Mouse (Mus musculus) brain, adult 2 months (tissue): ENCODE measurements at regions not wholly inside any gene's neighbourhood (a gene's known extent, or its start where the extent isn't known, plus 50 kb on each side); places are given as distances from the start of the nearest gene placed in this dataset.

Experiments
- DNase-seq: peaks from one replicate; pipeline ENCODE4 v3.0.0; 2011; ENCODE audit warnings: low read depth, low spot score

- no peak for DNase-seq
These were observed 73.1 kb upstream of the Eomes start for GRCm38 (mm10) chr9:118404867-118405266.

DNA sequence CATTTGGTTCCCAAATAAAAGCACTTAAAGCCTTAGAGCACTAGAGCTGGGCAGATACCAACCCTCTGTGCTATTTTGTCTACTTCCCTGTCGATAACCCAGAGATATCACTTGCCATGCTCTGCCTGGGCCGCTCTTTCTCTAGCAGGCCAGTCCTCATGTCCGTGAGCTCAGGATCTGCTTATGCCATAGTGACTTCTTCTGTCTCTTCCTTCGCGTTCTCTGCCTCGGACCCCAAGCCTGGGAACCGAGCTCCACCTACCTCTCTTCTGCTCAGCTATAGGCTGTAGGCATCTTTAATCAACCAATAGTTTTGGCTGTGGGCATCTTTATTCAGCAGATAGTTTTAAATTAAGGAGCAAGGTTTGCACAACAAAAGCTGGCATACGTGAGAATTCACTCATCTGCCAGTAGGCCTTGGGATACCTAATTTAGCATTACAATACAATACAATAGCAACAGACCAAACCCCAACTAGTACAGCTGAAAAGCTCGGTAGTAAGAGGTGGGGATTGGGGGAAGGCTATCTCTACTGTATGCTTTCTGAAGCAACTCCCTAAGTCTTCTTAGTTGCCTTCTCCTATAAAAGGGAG lies 72.0 kb upstream of the Eomes start:
- no peak for DNase-seq

DNA sequence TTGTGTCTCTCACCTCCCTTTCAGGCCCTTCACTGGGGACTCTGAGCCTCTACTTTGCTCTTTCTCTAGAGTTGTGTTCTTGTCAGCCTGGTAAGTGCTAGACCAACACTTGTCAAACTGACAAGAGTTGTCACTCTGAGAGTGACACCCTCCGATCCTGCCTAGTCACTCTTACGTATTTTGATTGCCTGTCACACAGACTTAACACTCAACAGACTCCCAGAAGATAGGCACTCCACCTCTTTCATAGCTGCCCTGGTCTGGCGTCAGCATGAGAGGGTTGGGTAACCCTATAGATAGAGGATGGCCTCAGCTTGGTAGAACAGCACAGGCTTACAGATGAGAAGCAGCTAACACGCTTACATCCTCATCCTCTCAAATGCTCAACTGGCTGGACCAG lies 62.0 kb upstream of the Eomes start:
- DNase-seq = no peak

DNA sequence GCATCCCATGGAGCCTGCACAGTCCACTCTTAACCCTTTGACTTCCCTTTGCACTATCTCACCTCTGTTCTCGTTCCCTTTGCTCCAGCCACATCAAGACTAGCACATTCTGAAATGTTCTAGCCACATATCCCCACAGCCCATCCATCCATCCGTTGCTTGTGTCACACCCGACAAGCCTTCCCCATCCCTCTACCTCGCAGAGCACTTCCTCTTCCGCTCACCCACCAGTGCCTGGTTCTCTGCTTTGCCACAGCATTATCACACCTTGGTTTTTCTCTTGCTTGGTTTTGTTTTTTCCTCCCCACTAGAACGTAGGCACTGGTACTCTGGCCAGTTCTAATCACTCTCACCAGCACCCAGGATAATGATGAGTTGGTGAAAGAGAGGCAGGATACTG lies 61.5 kb upstream of the Eomes start:
- DNase-seq = no peak

DNA sequence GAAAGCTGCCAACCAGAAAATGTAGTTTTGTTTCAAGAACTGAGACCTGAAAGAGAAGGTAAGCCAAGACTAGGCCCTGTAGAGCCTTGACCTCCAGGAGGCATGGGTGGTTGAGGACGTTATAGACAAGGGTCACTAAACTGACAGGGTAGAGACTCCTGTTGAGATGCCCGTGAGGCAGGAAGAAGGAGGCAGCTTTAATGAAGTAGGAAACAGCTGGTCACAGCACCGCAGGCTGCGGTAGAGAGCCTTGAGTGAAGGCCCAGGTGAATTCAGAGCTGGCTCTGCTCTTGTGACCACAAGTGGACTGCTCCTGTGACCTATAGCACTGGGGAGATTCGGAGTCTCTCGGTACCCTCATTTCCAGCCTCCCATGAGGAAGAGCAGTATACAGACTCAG lies 53.7 kb upstream of the Eomes start:
- DNase-seq = no peak
